Mouse (Mus musculus): Measurements from ENCODE around the gene Hnrnpul2.

DNA sequence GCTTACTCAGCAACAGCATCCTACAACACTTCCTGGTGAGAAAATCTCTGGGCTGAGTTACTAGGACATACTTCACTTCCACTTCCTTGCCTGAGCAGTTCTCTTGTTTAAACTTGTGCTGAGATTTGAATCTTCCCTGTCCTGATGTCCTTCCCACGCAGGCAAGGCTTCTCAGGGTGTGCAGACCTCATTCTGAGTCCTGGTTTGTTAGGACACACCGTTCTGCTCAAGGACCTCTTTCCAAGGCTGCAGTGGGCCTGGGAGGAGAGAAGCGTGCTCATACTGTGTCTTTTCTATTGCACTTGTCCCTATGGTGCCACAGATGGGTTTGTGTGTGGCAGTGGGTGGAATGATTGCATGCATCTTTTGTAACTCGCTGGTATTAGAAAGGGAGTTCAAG is 13.2 kb downstream of the Hnrnpul2 start:
- no peak for TF ChIP-seq POLR2A (IDR thresholded peaks at IDR 0.05; ENCODE audit: insufficient read length, low read depth)
- TF ChIP-seq E2F4 (IDR thresholded peaks at IDR 0.05; ENCODE audit: insufficient read depth), result no peak
- TF ChIP-seq TCF3 (IDR thresholded peaks at IDR 0.05; ENCODE audit: insufficient read length, low read depth), result no peak
- no peak for TF ChIP-seq MYOG (IDR thresholded peaks at IDR 0.05; ENCODE audit: control insufficient read depth in 1 of 3, insufficient read depth in 1 of 3, insufficient read length in 2 of 3, low read depth in 2 of 3)
- TF ChIP-seq USF1 (IDR thresholded peaks at IDR 0.05; ENCODE audit: low read depth), result no peak
- TF ChIP-seq POLR2AphosphoS2 (IDR thresholded peaks at IDR 0.05; ENCODE audit: insufficient read length, low read depth), result peak; percentile 9
- no peak for TF ChIP-seq MAX (IDR thresholded peaks at IDR 0.05; ENCODE audit: low read depth)

All from myocyte (in vitro differentiated cells).